Mouse (Mus musculus): Measurements from ENCODE around the gene Kbtbd6. TPM values are rescaled to one million over a fixed set of nuclear protein-coding genes. Genes with fewer than 3 reads are reported as not detected.

Gene Kbtbd6
- 2.2 TPM for polyA plus RNA-seq (2014; fragmentation: Illumina TruSeq; extraction: RNeasy Lipid Tissue Mini Kit (QIAGEN cat#74804); ENCODE audit: low replicate concordance)

DNA sequence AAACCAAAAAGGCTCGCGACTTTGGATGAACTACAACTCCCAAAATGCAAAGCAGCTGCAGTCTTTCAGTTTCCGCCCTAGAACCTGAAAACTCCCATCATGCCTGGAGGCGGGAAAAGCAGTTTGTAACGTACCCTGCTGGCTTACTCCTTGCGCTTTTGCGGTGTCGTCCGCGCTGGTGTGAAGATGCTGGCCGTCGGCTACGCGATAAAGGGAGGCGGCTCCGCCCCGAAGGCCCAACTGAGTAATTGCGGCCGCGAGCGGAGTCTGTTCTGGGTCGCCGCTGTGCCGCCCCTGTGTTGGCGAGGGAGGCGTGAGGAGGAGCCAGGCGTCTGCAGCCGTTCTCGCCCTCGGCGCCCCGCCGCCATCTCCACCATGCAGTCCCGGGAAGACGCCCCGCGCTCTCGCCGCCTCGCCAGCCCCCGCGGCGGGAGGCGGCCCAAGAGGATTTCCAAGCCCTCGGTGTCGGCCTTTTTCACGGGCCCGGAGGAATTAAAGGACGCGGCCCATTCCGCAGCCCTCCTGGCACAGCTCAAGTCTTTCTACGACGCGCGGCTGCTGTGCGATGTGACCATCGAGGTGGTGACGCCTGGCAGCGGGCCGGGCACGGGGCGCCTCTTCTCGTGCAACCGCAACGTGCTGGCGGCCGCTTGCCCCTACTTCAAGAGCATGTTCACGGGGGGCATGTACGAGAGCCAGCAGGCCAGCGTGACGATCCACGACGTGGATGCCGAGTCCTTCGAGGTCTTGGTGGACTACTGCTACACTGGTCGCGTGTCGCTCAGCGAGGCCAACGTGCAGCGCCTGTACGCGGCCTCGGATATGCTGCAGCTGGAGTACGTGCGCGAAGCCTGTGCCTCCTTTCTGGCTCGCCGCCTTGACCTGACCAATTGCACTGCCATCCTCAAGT, at the start of gene Kbtbd6:
Gene Kbtbd6, plus strand, starts transcription at position 155 of the 910 bp plus-strand sequence.

DNA sequence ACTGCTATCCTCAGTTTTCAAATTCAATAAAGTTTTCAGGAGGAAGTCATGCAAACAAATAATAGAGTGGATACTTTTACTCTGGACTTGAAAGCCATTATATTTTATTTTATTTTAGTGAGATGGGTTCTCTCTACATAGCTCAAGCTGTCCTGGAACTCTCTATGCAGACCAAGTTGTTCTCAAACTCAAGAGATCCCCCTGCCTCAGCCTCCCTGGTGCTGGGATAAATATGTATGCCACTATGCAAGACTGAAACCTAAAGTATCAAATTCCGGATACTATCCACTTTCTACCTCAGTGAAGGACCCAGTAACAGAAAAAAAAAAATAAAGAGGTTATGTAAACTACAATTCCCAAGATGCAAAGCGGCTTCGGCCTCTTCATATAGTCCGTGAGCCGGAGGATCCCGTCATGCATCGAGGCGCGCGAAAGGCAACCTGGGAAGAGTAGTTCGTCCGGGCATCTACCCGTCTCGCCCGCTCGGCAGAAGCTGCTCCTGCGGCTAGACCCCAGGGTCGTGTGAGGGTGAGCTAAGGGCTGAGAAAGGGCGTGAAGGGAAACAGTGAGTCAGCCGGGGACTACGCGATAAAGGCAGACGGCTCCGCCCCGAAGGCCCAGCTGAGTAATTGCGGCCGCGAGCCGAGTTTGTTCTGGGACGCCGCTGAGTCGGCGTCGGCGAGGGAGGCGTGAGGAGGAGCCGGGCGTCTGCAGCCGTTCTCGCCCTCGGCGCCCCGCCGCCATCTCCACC, 25.5 kb upstream of the Kbtbd6 start, which contains the start of gene Kbtbd7:
Gene Kbtbd7, plus strand, starts transcription at position 533 of the 751 bp plus-strand sequence.

DNA sequence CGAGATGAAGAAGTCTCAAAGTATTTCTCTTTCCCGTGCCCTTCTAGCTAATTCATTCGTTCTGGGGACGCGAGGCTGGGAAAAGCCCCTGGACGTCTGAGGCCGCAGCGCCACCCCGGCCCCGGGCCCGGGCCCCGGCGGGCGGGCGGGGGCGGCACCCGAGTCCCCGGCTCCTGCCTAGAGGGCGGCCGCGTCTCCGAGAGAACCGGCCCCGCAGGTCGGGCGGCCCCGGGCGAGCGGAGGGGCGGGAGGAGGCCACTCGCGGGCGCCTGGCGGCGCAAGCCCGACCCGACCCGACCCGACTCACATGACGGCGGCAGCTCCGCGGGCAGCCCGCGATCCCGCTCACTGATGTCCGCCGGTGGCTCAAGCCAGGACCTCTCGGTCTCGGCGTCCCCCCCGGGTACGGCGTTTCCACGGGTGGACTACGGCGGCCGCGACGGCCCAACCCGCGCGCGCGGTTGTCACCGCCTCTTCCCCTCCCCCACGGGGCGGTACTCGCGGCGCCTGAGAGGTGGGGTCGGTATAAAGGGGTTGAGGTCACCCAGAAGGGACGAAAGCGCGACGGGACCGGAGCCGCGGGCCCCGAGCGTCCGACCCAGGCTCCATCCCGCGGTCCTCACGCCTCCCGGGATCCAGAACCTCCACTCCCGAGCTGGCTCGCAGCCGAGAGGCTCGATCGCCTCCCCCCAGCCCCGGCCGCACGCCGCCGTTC, 29.1 kb downstream of the Kbtbd6 start, which contains the start of gene Elf1:
Gene Elf1, plus strand, starts transcription at position 571 of the 715 bp plus-strand sequence.

DNA sequence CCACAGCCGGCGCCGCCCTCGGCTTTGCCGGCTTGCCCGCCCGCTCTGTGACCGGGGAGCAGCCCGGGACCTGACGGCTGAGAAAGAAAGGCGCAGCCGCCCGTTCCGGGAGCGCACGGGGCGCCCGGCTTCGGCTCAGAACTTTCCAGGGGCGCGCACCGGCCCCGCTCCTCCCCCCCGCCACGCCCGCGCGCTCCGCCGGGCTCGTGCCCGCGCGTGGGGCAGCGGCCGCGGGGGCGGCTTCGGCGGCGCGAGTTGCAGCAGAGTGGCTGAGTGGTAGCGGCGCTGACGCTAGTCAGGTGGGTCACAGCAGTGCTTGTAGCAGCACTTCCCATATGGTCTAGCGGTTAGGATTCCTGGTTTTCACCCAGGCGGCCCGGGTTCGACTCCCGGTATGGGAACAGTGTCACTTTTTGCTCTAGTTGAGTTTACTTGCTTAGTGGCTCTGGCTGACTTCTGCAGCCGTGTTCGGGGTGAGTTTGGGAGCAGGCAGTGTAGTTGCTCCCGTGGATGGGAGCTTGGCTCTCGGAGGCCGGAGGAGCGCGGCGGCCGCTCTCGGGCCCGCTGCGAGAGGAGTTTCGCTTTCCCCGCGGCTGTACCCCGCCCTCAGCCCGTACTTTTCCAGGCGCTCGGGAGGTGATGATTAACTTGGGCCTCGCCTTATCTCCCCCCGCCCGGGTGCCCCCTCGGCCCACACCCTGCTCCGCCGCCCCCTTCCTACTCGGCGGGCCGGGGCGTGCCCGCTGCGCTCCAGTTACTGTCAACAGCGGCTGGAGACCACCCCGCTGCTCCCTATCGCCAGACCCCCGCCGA, 29.9 kb downstream of the Kbtbd6 start, which contains the start of gene Wbp4:
Gene Wbp4, minus strand, starts transcription at position 182 of the 813 bp plus-strand sequence.

Other genes with a start within 250 kb of the Kbtbd6 start
- not detected for gene Zfp957, start 204.5 kb upstream of the Kbtbd6 start, polyA plus RNA-seq (2014; fragmentation: Illumina TruSeq; extraction: RNeasy Lipid Tissue Mini Kit (QIAGEN cat#74804); ENCODE audit: low replicate concordance)
- 1.9 TPM for gene Rgcc, start 150.2 kb upstream of the Kbtbd6 start, polyA plus RNA-seq (2014; fragmentation: Illumina TruSeq; extraction: RNeasy Lipid Tissue Mini Kit (QIAGEN cat#74804); ENCODE audit: low replicate concordance)
- 54.9 TPM for gene Naa16, start 61.1 kb upstream of the Kbtbd6 start, polyA plus RNA-seq (2014; fragmentation: Illumina TruSeq; extraction: RNeasy Lipid Tissue Mini Kit (QIAGEN cat#74804); ENCODE audit: low replicate concordance)
- gene Mtrf1, start 54.1 kb upstream of the Kbtbd6 start, polyA plus RNA-seq (2014; fragmentation: Illumina TruSeq; extraction: RNeasy Lipid Tissue Mini Kit (QIAGEN cat#74804); ENCODE audit: low replicate concordance), result 7.6 TPM
- gene Kbtbd7, start 25.3 kb upstream of the Kbtbd6 start, polyA plus RNA-seq (2014; fragmentation: Illumina TruSeq; extraction: RNeasy Lipid Tissue Mini Kit (QIAGEN cat#74804); ENCODE audit: low replicate concordance), result 25.2 TPM
- gene Elf1, start 29.4 kb downstream of the Kbtbd6 start, polyA plus RNA-seq (2014; fragmentation: Illumina TruSeq; extraction: RNeasy Lipid Tissue Mini Kit (QIAGEN cat#74804); ENCODE audit: low replicate concordance), result 112 TPM
- gene Wbp4, start 29.7 kb downstream of the Kbtbd6 start, polyA plus RNA-seq (2014; fragmentation: Illumina TruSeq; extraction: RNeasy Lipid Tissue Mini Kit (QIAGEN cat#74804); ENCODE audit: low replicate concordance), result 44.1 TPM
- gene Sugt1, start 135.9 kb downstream of the Kbtbd6 start, polyA plus RNA-seq (2014; fragmentation: Illumina TruSeq; extraction: RNeasy Lipid Tissue Mini Kit (QIAGEN cat#74804); ENCODE audit: low replicate concordance), result 251 TPM
- not detected for gene Cnmd, start 210.3 kb downstream of the Kbtbd6 start, polyA plus RNA-seq (2014; fragmentation: Illumina TruSeq; extraction: RNeasy Lipid Tissue Mini Kit (QIAGEN cat#74804); ENCODE audit: low replicate concordance)

All from small intestine, adult 10 weeks (tissue).